Mouse (Mus musculus): ENCODE data around the gene Cd55. TPM values are rescaled to one million over a fixed set of nuclear protein-coding genes. Genes with fewer than 3 reads are reported as not detected.
"Not testable (repeated sequence)": the region's sequence is repeated elsewhere in the genome, so short reads cannot be mapped to it uniquely, and the experiment has no call there.

Gene Cd55
- polyA plus RNA-seq, 1 experiment from 2014 or later: 2.0 TPM

GRCm38 (mm10) chr1:130474226-130474625 lies 11.7 kb upstream of the Cd55 start:
- H3K9me3 ChIP-seq (replicated peaks): no peaks in the 10 kb centered on the region
- H3K4me1 ChIP-seq: no peaks in the 10 kb centered on the region
- no peak overlapping the region for H3K4me2 ChIP-seq
- H3K36me3 ChIP-seq (ENCODE audit: poor library complexity, severe bottlenecking): no peaks in the 10 kb centered on the region
- no peak overlapping the region for H3K27ac ChIP-seq
- 31% methylated on average over 1 of the region's 1 CpGs for WGBS
- H3K4me3 ChIP-seq: no peak overlapping the region
- H3K9ac ChIP-seq: no peak overlapping the region
- ATAC-seq: no peak
- no peaks in the 10 kb centered on the region for H3K27me3 ChIP-seq

GRCm38 (mm10) chr1:130470074-130470473 lies 7.5 kb upstream of the Cd55 start:
- H3K4me3 ChIP-seq: no peak overlapping the region
- H3K4me1 ChIP-seq: no peaks in the 10 kb centered on the region
- no peak overlapping the region for H3K27ac ChIP-seq
- no peaks in the 10 kb centered on the region for H3K9me3 ChIP-seq (replicated peaks)
- no peak for ATAC-seq
- H3K4me2 ChIP-seq: no peak overlapping the region
- H3K27me3 ChIP-seq: no peaks in the 10 kb centered on the region
- H3K36me3 ChIP-seq (ENCODE audit: poor library complexity, severe bottlenecking): no peaks in the 10 kb centered on the region
- WGBS: 97% methylated on average over 4 of the region's 4 CpGs
- H3K9ac ChIP-seq: no peak overlapping the region

- no peak for ATAC-seq
- 80% methylated on average over 2 of the region's 2 CpGs for WGBS
- no peaks in the 10 kb centered on the region for H3K9me3 ChIP-seq (replicated peaks)
- 0 out of 2 replicates have a peak, but pooled peaks cover 5% of the 10 kb centered on the region for H3K4me1 ChIP-seq
- H3K27ac ChIP-seq: no peak overlapping the region
- no peak overlapping the region for H3K4me2 ChIP-seq
- H3K4me3 ChIP-seq: no peak overlapping the region
- H3K36me3 ChIP-seq (ENCODE audit: poor library complexity, severe bottlenecking): no peaks in the 10 kb centered on the region
- no peaks in the 10 kb centered on the region for H3K27me3 ChIP-seq
- no peak overlapping the region for H3K9ac ChIP-seq
Measured at GRCm38 (mm10) chr1:130467453-130467852, 4.9 kb upstream of the Cd55 start.

GRCm38 (mm10) chr1:130464173-130464572 lies 1.6 kb upstream of the Cd55 start:
- no peak overlapping the region for H3K4me2 ChIP-seq
- H3K36me3 ChIP-seq (ENCODE audit: poor library complexity, severe bottlenecking): no peaks in the 10 kb centered on the region
- H3K27ac ChIP-seq: no peak overlapping the region
- no peak overlapping the region for H3K9ac ChIP-seq
- 0 out of 2 replicates have a peak, but pooled peaks cover 5% of the 10 kb centered on the region for H3K4me1 ChIP-seq
- H3K4me3 ChIP-seq: no peak overlapping the region
- H3K9me3 ChIP-seq (replicated peaks): no peaks in the 10 kb centered on the region
- no peaks in the 10 kb centered on the region for H3K27me3 ChIP-seq
- no peak for ATAC-seq

- peak overlapping the region; percentile 71 for H3K9ac ChIP-seq
- peak overlapping the region; percentile 87 for H3K4me2 ChIP-seq
- 9% methylated on average over 4 of the region's 4 CpGs for WGBS
- peak; percentile 88 for ATAC-seq
- peak overlapping the region; percentile 66 for H3K4me3 ChIP-seq
- H3K27ac ChIP-seq: no peak overlapping the region
- H3K9me3 ChIP-seq (replicated peaks): no peaks in the 10 kb centered on the region
- no peaks in the 10 kb centered on the region for H3K36me3 ChIP-seq (ENCODE audit: poor library complexity, severe bottlenecking)
- H3K4me1 ChIP-seq: 0 out of 2 replicates have a peak, but pooled peaks cover 5% of the 10 kb centered on the region
- no peaks in the 10 kb centered on the region for H3K27me3 ChIP-seq
Measured at GRCm38 (mm10) chr1:130462867-130463266, 323 bp upstream of the Cd55 start.

- 95% methylated on average over 2 of the region's 2 CpGs for WGBS
- H3K27ac ChIP-seq: no peak overlapping the region
- ATAC-seq: no peak
Measured at GRCm38 (mm10) chr1:130455111-130455510, 7.4 kb downstream of the Cd55 start.

GRCm38 (mm10) chr1:130442930-130443329 lies 19.6 kb downstream of the Cd55 start:
- H3K27me3 ChIP-seq; ATAC-seq; H3K4me3 ChIP-seq; H3K9ac ChIP-seq; H3K9me3 ChIP-seq (replicated peaks); H3K36me3 ChIP-seq (ENCODE audit: poor library complexity, severe bottlenecking); H3K4me1 ChIP-seq; H3K4me2 ChIP-seq; H3K27ac ChIP-seq: not testable (repeated sequence)
- WGBS: 85% methylated on average over 1 of the region's 1 CpGs

More at GRCm38 (mm10) chr1:130455111-130455510, 7.4 kb downstream of the Cd55 start:
- Histone ChIP-seq H3K36me3 (ENCODE audit: poor library complexity, severe bottlenecking) (no peaks in the 10 kb centered on the region), H3K4me1 (no peaks in the 10 kb centered on the region), H3K27me3 (no peaks in the 10 kb centered on the region), H3K4me3 (no peak overlapping the region), H3K9me3 (replicated peaks) (no peaks in the 10 kb centered on the region), H3K9ac (no peak overlapping the region), H3K4me2 (no peak overlapping the region)

GRCm38 (mm10) chr1:130430920-130431319 lies 31.6 kb downstream of the Cd55 start:
- Histone ChIP-seq H3K9ac (no peak overlapping the region), H3K27me3 (no peaks in the 10 kb centered on the region), H3K36me3 (ENCODE audit: poor library complexity, severe bottlenecking) (no peaks in the 10 kb centered on the region), H3K27ac (no peak overlapping the region), H3K4me3 (no peak overlapping the region), H3K4me1 (no peaks in the 10 kb centered on the region), H3K9me3 (replicated peaks) (no peaks in the 10 kb centered on the region), H3K4me2 (no peak overlapping the region)
- WGBS: 79% methylated on average over 4 of the region's 4 CpGs
- no peak for ATAC-seq

GRCm38 (mm10) chr1:130428667-130429066 lies 33.9 kb downstream of the Cd55 start:
- H3K27me3 ChIP-seq; ATAC-seq; H3K4me1 ChIP-seq; H3K4me2 ChIP-seq; H3K27ac ChIP-seq; H3K4me3 ChIP-seq; H3K36me3 ChIP-seq (ENCODE audit: poor library complexity, severe bottlenecking); H3K9me3 ChIP-seq (replicated peaks); H3K9ac ChIP-seq: not testable (repeated sequence)

GRCm38 (mm10) chr1:130427175-130427853 lies 35.2 kb downstream of the Cd55 start:
- 68% methylated on average over 3 of the region's 3 CpGs for WGBS
- H3K4me2 ChIP-seq; ATAC-seq; H3K27me3 ChIP-seq; H3K4me1 ChIP-seq; H3K27ac ChIP-seq; H3K9me3 ChIP-seq (replicated peaks); H3K9ac ChIP-seq; H3K4me3 ChIP-seq; H3K36me3 ChIP-seq (ENCODE audit: poor library complexity, severe bottlenecking): not testable (repeated sequence)

- Histone ChIP-seq H3K4me1 (0 out of 2 replicates have a peak, but pooled peaks cover 7% of the 10 kb centered on the region), H3K9ac (no peak within 1 kb of the TSS), H3K27ac (no peak within 1 kb of the TSS), H3K36me3 (ENCODE audit: poor library complexity, severe bottlenecking) (no peaks in the 10 kb centered on the region), H3K4me3 (no peak within 1 kb of the TSS), H3K9me3 (replicated peaks) (no peaks in the 10 kb centered on the region), H3K4me2 (no peak within 1 kb of the TSS), H3K27me3 (no peaks in the 10 kb centered on the region)
- ATAC-seq: peak; percentile 59
- 64% methylated on average over 18 of the region's 18 CpGs for WGBS
Measured at GRCm38 (mm10) chr1:130422664-130423111, 39.9 kb downstream of the Cd55 start, which contains the start of gene Cd55b. Gene Cd55b, minus strand, starts transcription at chr1:130423009.

- H3K27ac ChIP-seq; H3K4me1 ChIP-seq; ATAC-seq; H3K27me3 ChIP-seq; H3K9ac ChIP-seq; H3K4me3 ChIP-seq; H3K9me3 ChIP-seq (replicated peaks); H3K36me3 ChIP-seq (ENCODE audit: poor library complexity, severe bottlenecking); H3K4me2 ChIP-seq: not testable (repeated sequence)
- WGBS: no CpG with 5 or more reads among the region's 6 CpGs
Measured at GRCm38 (mm10) chr1:130422033-130422432, 40.5 kb downstream of the Cd55 start.

GRCm38 (mm10) chr1:130397109-130397508 lies 65.4 kb downstream of the Cd55 start:
- H3K27ac ChIP-seq, ATAC-seq: not testable (repeated sequence)

More at GRCm38 (mm10) chr1:130397109-130397508, 65.4 kb downstream of the Cd55 start:
- H3K4me1 ChIP-seq; H3K36me3 ChIP-seq (ENCODE audit: poor library complexity, severe bottlenecking); H3K4me3 ChIP-seq; H3K9me3 ChIP-seq (replicated peaks); H3K4me2 ChIP-seq; H3K27me3 ChIP-seq; H3K9ac ChIP-seq: not testable (repeated sequence)

All from forebrain, embryonic 13.5 days (tissue).